8 mouse cellular contexts compared by ENCODE assay signal in genomic region chr15:99470224-99470761, GRCm38 (mm10). TPM values are rescaled to one million over a fixed set of nuclear protein-coding genes. Genes with fewer than 3 reads are reported as not detected.
A peak's percentile ranks its signal among the peaks of the same experiment; 100 is the strongest.
DNase-seq lines count a peak whose midpoint lies in the region; ATAC-seq and TF ChIP-seq lines count a peak whose summit lies in the region.

No protein-coding gene starts in this region.

- peaks cover 18% of the 10 kb centered on the region for H3K36me3 ChIP-seq in hindbrain, embryonic 13.5 days
- H3K36me3 ChIP-seq in hindbrain, embryonic 16.5 days (ENCODE audit: control insufficient read depth, insufficient read depth, low read length) = no peaks in the 10 kb centered on the region

- peak overlapping the region; percentile 5; the same call in 1 of the 2 replicates for H3K9ac ChIP-seq in hindbrain, embryonic 13.5 days
- H3K9ac ChIP-seq in hindbrain, embryonic 16.5 days (ENCODE audit: low read depth, low read length) = no peak overlapping the region

- no peaks in the 10 kb centered on the region for H3K27me3 ChIP-seq in hindbrain, embryonic 13.5 days
- H3K27me3 ChIP-seq in hindbrain, embryonic 16.5 days (replicated peaks; ENCODE audit: control insufficient read depth, insufficient read depth, low read length) = no peaks in the 10 kb centered on the region

- TF ChIP-seq POLR2A in lung, adult 2 months (IDR thresholded peaks at IDR 0.05; ENCODE audit: borderline replicate concordance, extremely low read depth, low read depth, low read length) = no peak

- no peaks in the 10 kb centered on the region for H3K9me3 ChIP-seq in hindbrain, embryonic 13.5 days
- H3K9me3 ChIP-seq in hindbrain, embryonic 16.5 days (ENCODE audit: control insufficient read depth, low read length) = no peaks in the 10 kb centered on the region

- H3K4me2 ChIP-seq in hindbrain, embryonic 13.5 days = peak overlapping the region; percentile 34; the same call in 1 of the 2 replicates
- H3K4me2 ChIP-seq in hindbrain, embryonic 16.5 days (ENCODE audit: low read length) = no peak overlapping the region

- no peak overlapping the region for H3K4me3 ChIP-seq in hindbrain, embryonic 13.5 days
- no peak overlapping the region for H3K4me3 ChIP-seq in hindbrain, embryonic 16.5 days (ENCODE audit: low read length)
- no peak overlapping the region for H3K4me3 ChIP-seq in lung, adult 2 months (replicated peaks; ENCODE audit: extremely low read depth, low read depth, low read length)

- intact Hi-C loops in heart, postnatal 36 days (cut with DNase I) = loop anchor here (5.0 kb wide), 1 partner anchor 153 kb away; no protein-coding TSS in a partner anchor

- peaks cover 28% of the 10 kb centered on the region for H3K4me1 ChIP-seq in hindbrain, embryonic 13.5 days (replicated peaks)
- H3K4me1 ChIP-seq in hindbrain, embryonic 16.5 days (ENCODE audit: control insufficient read depth, insufficient read depth, low read depth, low read length) = peaks cover 4% of the 10 kb centered on the region; the same call in 1 of the 2 replicates
- no peaks in the 10 kb centered on the region for H3K4me1 ChIP-seq in lung, adult 2 months (ENCODE audit: control insufficient read depth, insufficient read depth, low read length)

- DNase-seq in ZHBTc4 (ENCODE audit: low read depth, low spot score) = peak; percentile 30
- DNase-seq in gastrocnemius, adult 18-20 months (ENCODE audit: low spot score) = peak; percentile 63
- DNase-seq in heart, postnatal 36 days = peak; percentile 49 to 62
- no peak for DNase-seq in ovary, postnatal 10 days (ENCODE audit: low spot score)
- no peak for DNase-seq in lung, adult 2 months
- no peak for DNase-seq in adrenal gland, postnatal 10 days

- peak overlapping the region; percentile 40; the same call in 1 of the 2 replicates for H3K27ac ChIP-seq in hindbrain, embryonic 13.5 days
- no peak overlapping the region for H3K27ac ChIP-seq in hindbrain, embryonic 16.5 days (ENCODE audit: low read depth, low read length)

- 89% methylated on average over 31 of the region's 31 CpGs for WGBS in hindbrain, embryonic 13.5 days
- WGBS in hindbrain, embryonic 16.5 days = 85% methylated on average over 31 of the region's 31 CpGs
- WGBS in lung, adult 2 months = 85% methylated on average over 31 of the region's 31 CpGs

- ATAC-seq in hindbrain, embryonic 13.5 days (ENCODE audit: low FRiP score) = no peak
- ATAC-seq in hindbrain, embryonic 16.5 days = no peak

- TF ChIP-seq CTCF in lung, adult 2 months (IDR thresholded peaks at IDR 0.05; ENCODE audit: insufficient read depth, low read length) = no peak

RNA-seq across cellular contexts. Expression of gene Bcdin3d, which starts 4.2 kb away (rescaled TPM):
- 22.6 and 23.4 TPM in 2 replicates for polyA plus RNA-seq in hindbrain, embryonic 13.5 days (2015; fragmentation: Nextera tagmentation; extraction: Ambion mirVana)
- 16.8 and 17.7 TPM in 2 replicates for polyA plus RNA-seq in hindbrain, embryonic 16.5 days (2015; fragmentation: Nextera tagmentation; extraction: Ambion mirVana)
- 1 to 10 TPM; 4.2 to 5.1 TPM for total RNA-seq in gastrocnemius, adult 18-20 months (2021)
- 1 to 10 TPM; 3.2 to 3.4 TPM for total RNA-seq in heart, postnatal 36 days (2021)
- 5.0 and 5.2 TPM in 2 replicates for polyA plus RNA-seq in lung, adult 2 months (2012; rRNA removed)
- 1 to 10 TPM; 6.0 to 6.5 TPM for total RNA-seq in adrenal gland, postnatal 10 days (2021)

RNA-seq across cellular contexts. Expression of gene Nckap5l, which starts 12.7 kb away (rescaled TPM):
- 12.3 and 13.6 TPM in 2 replicates for polyA plus RNA-seq in hindbrain, embryonic 13.5 days (2015; fragmentation: Nextera tagmentation; extraction: Ambion mirVana)
- polyA plus RNA-seq in hindbrain, embryonic 16.5 days (2015; fragmentation: Nextera tagmentation; extraction: Ambion mirVana) = 11.6 and 17.7 TPM in 2 replicates
- total RNA-seq in gastrocnemius, adult 18-20 months (2021) = 1 to 10 TPM; 1.6 to 1.9 TPM
- total RNA-seq in heart, postnatal 36 days (2021) = 1 to 10 TPM; 6.9 to 8.8 TPM
- 13.0 and 13.4 TPM in 2 replicates for polyA plus RNA-seq in lung, adult 2 months (2012; rRNA removed)
- total RNA-seq in adrenal gland, postnatal 10 days (2021) = 10 to 100 TPM; 19.8 to 34.0 TPM

RNA-seq across cellular contexts. Expression of gene Faim2, which starts 57.7 kb away (rescaled TPM):
- polyA plus RNA-seq in hindbrain, embryonic 13.5 days (2015; fragmentation: Nextera tagmentation; extraction: Ambion mirVana) = 16.5 and 16.6 TPM in 2 replicates
- polyA plus RNA-seq in hindbrain, embryonic 16.5 days (2015; fragmentation: Nextera tagmentation; extraction: Ambion mirVana) = 58.2 and 66.8 TPM in 2 replicates
- total RNA-seq in gastrocnemius, adult 18-20 months (2021) = under 1 TPM in 1 of 2 experiments, not detected in 1; 0.12 TPM
- under 1 TPM; 0.31 to 0.33 TPM for total RNA-seq in heart, postnatal 36 days (2021)
- polyA plus RNA-seq in lung, adult 2 months (2012; rRNA removed) = 17.4 and 29.7 TPM in 2 replicates
- total RNA-seq in adrenal gland, postnatal 10 days (2021) = 10 to 100 TPM; 10.5 to 13.7 TPM

Comparison
In these comparisons a context has a peak if more than half of its experiments do, and no peak if none do; other contexts are left out.
1. DNase-seq: peak in ZHBTc4 (single experiment), gastrocnemius, adult 18-20 months (single experiment) and heart, postnatal 36 days (2 of 2); none in ovary, postnatal 10 days (single experiment), lung, adult 2 months (single experiment) and adrenal gland, postnatal 10 days (single experiment).
2. RNA of gene Faim2, which starts 57.7 kb away (total RNA-seq): 10.5 to 13.7 TPM in adrenal gland, postnatal 10 days; 0.31 to 0.33 TPM in heart, postnatal 36 days and 0.12 TPM in gastrocnemius, adult 18-20 months; every median in the first group is over 4 times any median in the second.